Mouse (Mus musculus): ENCODE data around the gene Wdfy2. TPM values are rescaled to one million over a fixed set of nuclear protein-coding genes. Genes with fewer than 3 reads are reported as not detected.
A peak's percentile ranks its signal among the peaks of the same experiment; 100 is the strongest.

Gene Wdfy2
- total and polyA plus RNA-seq, 3 experiments, result 2.7 to 4.1 TPM; not detected in 1

DNA sequence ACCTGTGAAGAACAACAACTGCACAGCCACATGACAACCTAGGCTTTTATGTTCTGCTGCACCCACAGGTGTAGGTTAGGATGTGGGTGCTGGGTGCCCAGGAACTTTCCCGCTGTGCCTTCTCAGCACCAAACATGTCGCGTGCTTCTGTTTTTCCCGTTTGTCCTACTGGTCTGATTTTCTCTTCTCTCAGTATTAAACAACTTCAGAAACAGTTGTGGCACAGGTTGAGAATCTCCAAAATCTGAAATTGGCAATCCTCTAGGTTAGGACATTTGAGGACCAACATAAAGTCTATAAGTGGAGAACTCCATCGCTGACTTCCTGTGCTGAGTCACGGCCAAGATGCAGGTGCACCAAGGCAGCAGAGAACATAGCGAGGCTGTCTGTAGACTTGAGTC lies 32.8 kb downstream of the Wdfy2 start (continued):
- TF ChIP-seq GABPA (IDR thresholded peaks at IDR 0.05; ENCODE audit: low read depth, low read length), result no peak
- TF ChIP-seq E2F4 (IDR thresholded peaks at IDR 0.05; ENCODE audit: borderline replicate concordance, low read depth, low read length), result no peak
- no peak for TF ChIP-seq KAT2A (conservative IDR thresholded peaks at IDR 0.05; ENCODE audit: low read depth, low read length)
- no peak for TF ChIP-seq MAZ (IDR thresholded peaks at IDR 0.05; ENCODE audit: low read depth, low read length)
- no peak for TF ChIP-seq CHD2 (IDR thresholded peaks at IDR 0.05; ENCODE audit: low read length)

DNA sequence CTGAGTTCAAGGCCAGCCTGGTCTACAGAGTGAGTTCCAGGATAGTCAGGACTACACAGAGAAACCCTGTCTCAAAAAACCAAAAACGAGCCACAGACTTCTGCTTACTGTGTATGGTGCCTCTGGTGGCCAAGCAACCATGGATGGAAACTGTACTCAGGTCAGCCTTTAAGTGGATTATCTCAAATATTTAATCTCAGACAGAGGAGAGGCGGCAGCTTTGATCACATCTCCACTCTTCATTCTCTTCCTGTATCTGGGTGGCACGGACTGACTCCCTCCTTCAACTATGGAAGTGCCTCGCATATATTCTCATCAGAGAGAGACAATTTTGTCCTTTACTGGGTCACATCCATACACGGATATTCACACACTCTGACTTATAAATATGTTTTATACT lies 34.0 kb downstream of the Wdfy2 start:
- TF ChIP-seq NELFE (IDR thresholded peaks at IDR 0.05; ENCODE audit: low read depth, low read length) (no peak), ZNF384 (IDR thresholded peaks at IDR 0.05; ENCODE audit: low read depth, low read length) (no peak), JUND (IDR thresholded peaks at IDR 0.05; ENCODE audit: low read depth, low read length) (no peak), CHD2 (IDR thresholded peaks at IDR 0.05; ENCODE audit: low read length) (no peak), POLR2AphosphoS2 (IDR thresholded peaks at IDR 0.05; ENCODE audit: low read length) (no peak), GATA1 (IDR thresholded peaks at IDR 0.05; ENCODE audit: low read depth, low read length) (no peak), ZKSCAN1 (IDR thresholded peaks at IDR 0.05; ENCODE audit: low read depth, low read length) (no peak), USF2 (IDR thresholded peaks at IDR 0.05; ENCODE audit: borderline replicate concordance in 1 of 2, insufficient read depth in 1 of 2, low read depth in 1 of 2, low read length in 2 of 2) (no peak), ELF1 (IDR thresholded peaks at IDR 0.05; ENCODE audit: low read depth, low read length) (no peak), MYB (IDR thresholded peaks at IDR 0.05; ENCODE audit: low read depth, low read length) (no peak), CTCF (IDR thresholded peaks at IDR 0.05 in 2 of 3, conservative IDR thresholded peaks at IDR 0.05 in 1 of 3; ENCODE audit: control insufficient read depth in 1 of 3, insufficient read depth in 1 of 3, low read depth in 2 of 3, low read length in 3 of 3, poor library complexity in 1 of 3, severe bottlenecking in 1 of 3) (no peak), GABPA (IDR thresholded peaks at IDR 0.05; ENCODE audit: low read depth, low read length) (no peak), SMC3 (IDR thresholded peaks at IDR 0.05; ENCODE audit: low read depth, low read length) (no peak), KAT2A (conservative IDR thresholded peaks at IDR 0.05; ENCODE audit: low read depth, low read length) (no peak), ETS1 (IDR thresholded peaks at IDR 0.05; ENCODE audit: low read depth, low read length) (no peak), POLR2A (IDR thresholded peaks at IDR 0.05; ENCODE audit: control insufficient read depth in 1 of 2, insufficient read depth in 1 of 2, low read depth in 1 of 2, low read length in 2 of 2, poor library complexity in 1 of 2) (no peak)
- DNase-seq (ENCODE audit: low read depth, low spot score), result no peak
- Histone ChIP-seq H3K9ac (ENCODE audit: control insufficient read depth, low read depth, low read length, poor library complexity, severe bottlenecking) (no peak overlapping the region), H3K36me3 (ENCODE audit: control insufficient read depth in 1 of 2, insufficient read depth in 2 of 2, low read length in 2 of 2) (peaks cover 0 to 32% of the 10 kb centered on the region in 2 experiments; a peak in 2 of 4 replicates), H3K79me2 (ENCODE audit: control insufficient read depth, insufficient read depth, low read length, poor library complexity) (no peaks in the 10 kb centered on the region), H3K4me3 (ENCODE audit: control insufficient read depth in 1 of 2, insufficient read depth in 1 of 2, low read depth in 2 of 2, low read length in 2 of 2) (no peak overlapping the region), H3K4me1 (ENCODE audit: control insufficient read depth in 1 of 2, insufficient read depth in 2 of 2, low read length in 2 of 2) (peaks cover 12 to 26% of the 10 kb centered on the region in 2 experiments), H3K27me3 (ENCODE audit: control insufficient read depth in 1 of 2, insufficient read depth in 2 of 2, low read length in 2 of 2) (no peaks in the 10 kb centered on the region), H3K27ac (ENCODE audit: control insufficient read depth, low read depth, low read length) (no peak overlapping the region), H3K9me3 (replicated peaks; ENCODE audit: insufficient read depth, low read length) (no peaks in the 10 kb centered on the region)

DNA sequence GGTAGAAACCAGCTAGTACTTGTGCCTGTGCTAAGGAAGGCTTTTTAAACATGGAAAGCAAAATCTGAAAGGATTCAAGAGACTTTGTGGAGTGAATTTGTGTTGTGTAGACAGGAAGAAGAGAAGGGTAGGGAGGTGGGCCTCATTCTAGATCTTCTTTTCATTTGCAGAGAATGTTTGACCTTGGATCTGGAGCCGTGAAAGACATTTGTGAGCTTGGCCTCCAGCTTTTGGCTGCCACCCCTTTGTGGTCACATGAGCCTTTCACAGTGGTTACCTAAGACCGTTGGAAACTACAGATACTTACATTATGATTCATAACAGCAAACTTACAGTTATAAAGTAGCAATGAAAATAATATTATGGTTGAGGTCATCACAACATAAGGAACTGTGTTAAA lies 34.5 kb downstream of the Wdfy2 start:
- Histone ChIP-seq H3K4me1 (ENCODE audit: control insufficient read depth in 1 of 2, insufficient read depth in 2 of 2, low read length in 2 of 2) (peaks cover 14 to 29% of the 10 kb centered on the region in 2 experiments), H3K27me3 (ENCODE audit: control insufficient read depth in 1 of 2, insufficient read depth in 2 of 2, low read length in 2 of 2) (no peaks in the 10 kb centered on the region), H3K9me3 (replicated peaks; ENCODE audit: insufficient read depth, low read length) (no peaks in the 10 kb centered on the region), H3K27ac (ENCODE audit: control insufficient read depth, low read depth, low read length) (no peak overlapping the region), H3K36me3 (ENCODE audit: control insufficient read depth in 1 of 2, insufficient read depth in 2 of 2, low read length in 2 of 2) (peaks cover 0 to 32% of the 10 kb centered on the region in 2 experiments; a peak in 2 of 4 replicates), H3K9ac (ENCODE audit: control insufficient read depth, low read depth, low read length, poor library complexity, severe bottlenecking) (no peak overlapping the region), H3K4me3 (ENCODE audit: control insufficient read depth in 1 of 2, insufficient read depth in 1 of 2, low read depth in 2 of 2, low read length in 2 of 2) (no peak overlapping the region), H3K79me2 (ENCODE audit: control insufficient read depth, insufficient read depth, low read length, poor library complexity) (no peaks in the 10 kb centered on the region)
- no peak for DNase-seq (ENCODE audit: low read depth, low spot score)
- 0 out of 2 replicates have a peak, but pooled peaks have one; percentile 16 for TF ChIP-seq MYB (IDR thresholded peaks at IDR 0.05; ENCODE audit: low read depth, low read length)
- TF ChIP-seq ZC3H11A (IDR thresholded peaks at IDR 0.05; ENCODE audit: low read depth, low read length), result no peak
- TF ChIP-seq USF1 (IDR thresholded peaks at IDR 0.05; ENCODE audit: low read depth, low read length), result peak; percentile 67
- 0 out of 4 replicates have a peak, but pooled peaks of 1 of the 2 experiments have one; percentile 9 for TF ChIP-seq USF2 (IDR thresholded peaks at IDR 0.05; ENCODE audit: borderline replicate concordance in 1 of 2, insufficient read depth in 1 of 2, low read depth in 1 of 2, low read length in 2 of 2)

Measured in MEL (cell line).